ENCODE assay signal across 13 mouse cellular contexts in the genomic region with DNA sequence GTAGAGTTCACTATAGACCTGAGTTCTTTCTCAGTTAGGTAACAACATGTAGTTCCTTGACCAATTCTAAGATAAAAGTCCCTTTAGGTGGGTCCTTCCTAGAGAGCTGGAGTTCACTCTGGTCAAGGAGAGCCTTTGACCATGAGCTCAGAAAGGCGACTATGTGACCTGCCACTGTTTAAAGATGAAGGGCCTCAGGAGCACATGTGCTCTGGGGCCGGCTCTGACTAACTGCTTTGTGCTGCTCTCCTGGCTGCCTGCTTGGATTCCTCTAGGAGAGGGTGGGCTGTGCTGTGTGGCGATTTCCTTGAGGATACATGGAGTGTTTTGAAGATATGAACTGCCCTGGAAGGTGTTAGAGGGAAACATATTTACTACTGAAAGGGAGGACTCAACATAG.
DNase-seq lines count a peak whose midpoint lies in the region; TF ChIP-seq lines count a peak whose summit lies in the region.
"Had no signal": no experiment of that assay in that cellular context is flagged by ENCODE, and none has a peak within 500 bp of the region (broad histone marks: within the 10 kb centered on the region; RNA-seq: fewer than 3 reads in every experiment).

No protein-coding gene starts in this region.

- WGBS in cerebellum, adult 2 months: 77% methylated on average over 3 of the region's 3 CpGs

- no peak for TF ChIP-seq CTCF in cerebellum, adult 2 months (IDR thresholded peaks at IDR 0.05; ENCODE audit: borderline replicate concordance, insufficient read depth, low read depth, low read length)

- DNase-seq in cerebellum, postnatal 25 days: peak; percentile 4 to 11
- DNase-seq in cerebellum, adult 2 months: no peak
- DNase-seq in kidney, postnatal 4 days: peak; percentile 0 to 1
- DNase-seq in kidney, adult 9 months: no peak
- peak; percentile 3 for DNase-seq in thymus, postnatal 4 days
- DNase-seq in thymus, postnatal 0 days (ENCODE audit: low spot score): no peak
- peak; percentile 5 for DNase-seq in right cerebral cortex, postnatal 25 days
- no peak for DNase-seq in c-Kit-positive CD71-positive TER-119-positive erythroid progenitor cells, embryonic 14.5 days (ENCODE audit: low spot score)
- DNase-seq: gastrocnemius, postnatal 25 days had no signal

- H3K27ac ChIP-seq in cerebellum, adult 2 months (ENCODE audit: insufficient read depth, low read length): no peak overlapping the region
- H3K27ac ChIP-seq: kidney, postnatal 0 days; limb, embryonic 13.5 days; neural tube, embryonic 12.5 days had no signal

- H3K4me1 ChIP-seq in cerebellum, adult 2 months (ENCODE audit: control insufficient read depth, insufficient read depth, low read length): peaks cover 50% of the 10 kb centered on the region

- H3K27me3 ChIP-seq in cerebellum, adult 2 months (ENCODE audit: control insufficient read depth, insufficient read depth, low read length): no peaks in the 10 kb centered on the region
- H3K27me3 ChIP-seq: limb, embryonic 13.5 days; neural tube, embryonic 12.5 days had no signal

- H3K4me3 ChIP-seq in cerebellum, adult 2 months (replicated peaks; ENCODE audit: insufficient read depth, low read depth, low read length): no peak overlapping the region
- H3K4me3 ChIP-seq: erythroblast, embryonic 14.5 days; limb, embryonic 13.5 days; neural tube, embryonic 12.5 days had no signal

- TF ChIP-seq POLR2A in cerebellum, adult 2 months (IDR thresholded peaks at IDR 0.05; ENCODE audit: borderline replicate concordance, insufficient read depth, low read length): no peak

Comparison
In these comparisons a context has a peak if more than half of its experiments do, and no peak if none do; other contexts are left out.
1. DNase-seq: peak in cerebellum, postnatal 25 days (2 of 2), kidney, postnatal 4 days (2 of 2), thymus, postnatal 4 days (single experiment) and right cerebral cortex, postnatal 25 days (single experiment); none in cerebellum, adult 2 months (0 of 2), kidney, adult 9 months (single experiment), thymus, postnatal 0 days (single experiment) and c-Kit-positive CD71-positive TER-119-positive erythroid progenitor cells, embryonic 14.5 days (single experiment).